Mouse (Mus musculus) left cerebral cortex, adult 9 months (tissue): Measurements from ENCODE around the gene Nt5dc3.

Experiments
- DNase-seq, 2 experiments: peaks; one replicate each; pipeline ENCODE4 v3.0.0; 2022; ENCODE audit warnings: low spot score in 2 of 2

The Nt5dc3 gene

GRCm38 (mm10) chr10:86880071-86880806 lies 101.4 kb downstream of the Nt5dc3 start:
- no peak for DNase-seq

- DNase-seq = no peak
Measured at GRCm38 (mm10) chr10:86881448-86881847, 102.6 kb downstream of the Nt5dc3 start.

GRCm38 (mm10) chr10:86886434-86886833 lies 107.6 kb downstream of the Nt5dc3 start:
- no peak for DNase-seq
